Mouse (Mus musculus) embryonic facial prominence, embryonic 14.5 days (tissue): Measurements from ENCODE around the gene Slc9b1. TPM values are rescaled to one million over a fixed set of nuclear protein-coding genes. Genes with fewer than 3 reads are reported as not detected.

Experiments used
- ATAC-seq: fragments of 200-750 bp; cut with Nextera tagmentation; 2 replicates; pipeline ENCODE4 v1.8.0; 2017; ENCODE audit warnings: low read depth, moderate number of reproducible peaks, moderate TSS enrichment
- DNase-seq: peaks from one replicate; pipeline ENCODE4 v3.0.0-alpha.2; 2015; ENCODE audit warnings: low spot score
- H3K27ac ChIP-seq: fragments of 300-500 bp; sonication (generic); replicated peaks from 2 replicates; pipeline ENCODE4 v1.5.1; 2014; ENCODE audit warnings: low read depth, mild to moderate bottlenecking, low read length, moderate library complexity
- H3K27me3 ChIP-seq: fragments of 300-500 bp; sonication (generic); replicated peaks from 2 replicates; pipeline ENCODE4 v1.6.1; 2014; ENCODE audit warnings: low read length; ENCODE audit not compliant: control insufficient read depth, insufficient read depth
- H3K36me3 ChIP-seq: fragments of 300-500 bp; sonication (generic); 2 replicates; pipeline ENCODE4 v1.6.1; 2014; ENCODE audit warnings: low read length, mixed read lengths; ENCODE audit not compliant: control insufficient read depth, insufficient read depth
- H3K4me1 ChIP-seq: fragments of 300-500 bp; sonication (generic); 2 replicates; pipeline ENCODE4 v1.6.1; 2014; ENCODE audit warnings: antibody characterized with exemption, low read length; ENCODE audit not compliant: control insufficient read depth, insufficient read depth
- H3K4me2 ChIP-seq: fragments of 300-500 bp; sonication (generic); 2 replicates; pipeline ENCODE4 v1.6.1; 2014; ENCODE audit warnings: low read depth, mild to moderate bottlenecking, low read length, moderate library complexity, mixed read lengths
- H3K4me3 ChIP-seq: fragments of 300-500 bp; sonication (generic); 2 replicates; pipeline ENCODE4 v1.5.1; 2014; ENCODE audit warnings: low read depth, mild to moderate bottlenecking, low read length
- H3K9ac ChIP-seq: fragments of 300-500 bp; sonication (generic); 2 replicates; pipeline ENCODE4 v1.6.1; 2014; ENCODE audit warnings: low read depth, mild to moderate bottlenecking, low read length, moderate library complexity, mixed read lengths
- H3K9me3 ChIP-seq: fragments of 300-500 bp; sonication (generic); 2 replicates; pipeline ENCODE4 v1.6.1; 2016; ENCODE audit warnings: low read length; ENCODE audit not compliant: control insufficient read depth
- WGBS: fragments of 180-500 bp; shearing (Covaris S2); extraction: QIAGEN DNeasy Blood & Tissue Kit; methylation state at CpG from one replicate; pipeline ENCODE4 v1.1.7; 2014; 5-methylcytosine and 5-hydroxymethylcytosine counted together
- polyA plus RNA-seq: library from polyadenylated mRNA; unstranded; fragments of >200 nt; fragmentation: Nextera tagmentation; extraction: Ambion mirVana; gene quantifications from 2 replicates; pipeline ENCODE4 v1.2.1, GENCODE M21; 2014

Gene Slc9b1
- polyA plus RNA-seq, 1 experiment from 2014 or later, result 0.22 TPM

DNA sequence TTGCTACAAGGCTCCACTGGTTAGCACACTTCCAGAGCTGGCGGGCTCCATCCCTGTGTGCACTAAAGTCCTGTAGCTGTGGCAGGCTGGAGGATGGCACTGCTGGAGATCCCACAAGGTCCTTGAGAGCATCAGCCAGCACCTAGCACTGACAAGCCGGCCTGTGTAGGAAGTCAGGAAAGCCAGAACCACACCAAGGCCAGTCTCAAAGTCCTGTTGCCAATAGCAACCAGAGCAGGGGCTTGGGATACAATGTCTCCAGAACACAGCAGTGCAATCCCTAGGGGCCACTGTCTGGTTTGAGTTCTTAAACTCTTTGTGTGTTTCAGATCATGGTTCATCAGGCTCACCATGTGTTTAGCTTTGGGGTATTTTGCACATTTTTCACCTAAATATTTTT, 33.0 kb upstream of the Slc9b1 start:
- H3K4me3 ChIP-seq, result no peak overlapping the region
- DNase-seq (peak; percentile 59), ATAC-seq (peak; percentile 47; the same call in 1 of the 2 replicates)
- WGBS, result 29% methylated on average over 2 of the region's 2 CpGs
- no peaks in the 10 kb centered on the region for H3K4me1 ChIP-seq
- H3K9ac ChIP-seq, result no peak overlapping the region
- no peak overlapping the region for H3K27ac ChIP-seq
- H3K27me3 ChIP-seq, result no peaks in the 10 kb centered on the region
- no peak overlapping the region for H3K4me2 ChIP-seq
- H3K36me3 ChIP-seq, result no peaks in the 10 kb centered on the region
- no peaks in the 10 kb centered on the region for H3K9me3 ChIP-seq

DNA sequence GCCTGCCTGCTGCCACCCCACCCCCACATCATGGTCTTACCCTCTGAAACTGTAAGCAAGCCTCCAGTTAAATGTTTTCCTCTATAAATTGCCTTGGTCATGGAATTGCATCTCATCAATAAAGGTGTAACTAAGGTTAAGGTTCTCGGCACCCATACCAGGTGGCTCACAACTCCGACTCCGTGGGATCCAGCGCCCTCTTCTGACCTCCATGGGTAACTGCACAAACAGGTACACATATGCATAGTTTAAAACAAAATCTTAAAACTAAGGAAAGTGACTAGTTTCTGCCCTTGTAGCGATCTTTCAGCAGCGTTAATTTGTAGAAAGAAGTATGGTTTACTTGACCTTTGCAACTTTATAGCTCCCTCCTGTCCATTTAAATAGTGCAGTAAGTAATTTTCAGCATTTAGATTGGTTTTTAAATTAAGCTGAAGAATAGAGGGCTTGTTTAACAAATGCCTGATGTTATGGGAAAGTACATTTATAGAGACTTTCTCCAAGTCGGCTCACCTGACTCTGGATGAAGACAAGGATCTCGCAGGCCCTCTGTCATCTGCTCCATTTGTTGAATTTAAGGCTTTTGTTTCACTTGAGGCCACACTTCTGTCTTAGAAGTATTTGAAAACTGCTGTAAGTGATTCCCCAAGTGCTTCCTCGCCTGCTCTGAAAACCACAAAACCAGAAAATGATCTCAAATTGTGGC, 32.0 kb upstream of the Slc9b1 start:
- no peak overlapping the region for H3K4me3 ChIP-seq
- no peaks in the 10 kb centered on the region for H3K27me3 ChIP-seq
- no peak overlapping the region for H3K4me2 ChIP-seq
- H3K36me3 ChIP-seq, result no peaks in the 10 kb centered on the region
- H3K9me3 ChIP-seq, result no peaks in the 10 kb centered on the region
- WGBS, result 79% methylated on average over 9 of the region's 9 CpGs
- DNase-seq, result peak; percentile 64
- no peaks in the 10 kb centered on the region for H3K4me1 ChIP-seq
- no peak overlapping the region for H3K27ac ChIP-seq
- H3K9ac ChIP-seq, result no peak overlapping the region
- ATAC-seq, result no peak

DNA sequence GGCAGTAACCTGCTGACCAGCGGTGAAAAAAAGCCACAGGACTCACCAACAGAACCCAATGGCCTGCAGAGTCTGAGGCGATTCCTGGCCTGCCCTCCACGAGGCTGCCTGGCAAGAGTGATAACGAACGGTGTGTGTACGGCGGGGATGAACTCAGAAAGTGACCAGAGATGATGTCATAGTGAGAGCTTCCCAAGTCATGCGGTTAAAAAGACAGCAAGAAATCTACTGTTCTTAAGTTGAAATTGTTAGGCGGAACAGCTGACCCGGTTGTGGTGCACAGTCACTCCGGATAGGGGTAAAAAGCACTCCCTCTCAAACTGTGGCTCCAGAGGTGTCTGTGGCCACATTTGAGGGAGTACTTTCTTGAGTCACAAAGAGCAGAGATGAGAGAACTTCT, 29.5 kb upstream of the Slc9b1 start:
- WGBS, result 89% methylated on average over 11 of the region's 11 CpGs

DNA sequence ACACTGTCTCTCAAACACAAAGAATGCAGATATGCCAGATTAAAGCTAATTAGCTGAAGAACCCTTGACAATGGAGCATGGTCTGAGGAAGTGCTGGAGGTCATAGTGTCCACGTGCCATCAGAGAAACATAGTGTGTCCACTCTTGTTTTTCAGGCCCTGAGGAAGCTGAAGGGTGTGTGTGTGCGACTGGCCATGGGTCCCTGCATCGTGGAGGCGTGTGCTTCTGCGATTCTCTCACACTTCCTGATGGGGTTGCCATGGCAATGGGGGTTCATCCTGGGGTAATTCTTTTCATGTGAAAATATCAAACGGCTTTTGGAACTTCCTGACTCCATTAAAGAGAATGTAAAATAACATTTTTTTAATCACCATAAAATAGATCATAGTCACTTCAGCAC, 23.5 kb upstream of the Slc9b1 start:
- Histone ChIP-seq H3K4me1 (no peaks in the 10 kb centered on the region), H3K9me3 (no peaks in the 10 kb centered on the region), H3K4me3 (no peak overlapping the region), H3K27ac (no peak overlapping the region), H3K27me3 (no peaks in the 10 kb centered on the region), H3K4me2 (no peak overlapping the region), H3K36me3 (no peaks in the 10 kb centered on the region), H3K9ac (no peak overlapping the region)
- DNase-seq, result no peak
- no peak for ATAC-seq
- WGBS, result 62% methylated on average over 6 of the region's 6 CpGs

More for the DNA sequence above, 29.5 kb upstream of the Slc9b1 start:
- Histone ChIP-seq H3K9ac (no peak overlapping the region), H3K4me2 (no peak overlapping the region), H3K9me3 (no peaks in the 10 kb centered on the region), H3K36me3 (no peaks in the 10 kb centered on the region), H3K4me1 (no peaks in the 10 kb centered on the region), H3K27me3 (no peaks in the 10 kb centered on the region), H3K4me3 (no peak overlapping the region), H3K27ac (no peak overlapping the region)
- ATAC-seq (no peak), DNase-seq (no peak)

DNA sequence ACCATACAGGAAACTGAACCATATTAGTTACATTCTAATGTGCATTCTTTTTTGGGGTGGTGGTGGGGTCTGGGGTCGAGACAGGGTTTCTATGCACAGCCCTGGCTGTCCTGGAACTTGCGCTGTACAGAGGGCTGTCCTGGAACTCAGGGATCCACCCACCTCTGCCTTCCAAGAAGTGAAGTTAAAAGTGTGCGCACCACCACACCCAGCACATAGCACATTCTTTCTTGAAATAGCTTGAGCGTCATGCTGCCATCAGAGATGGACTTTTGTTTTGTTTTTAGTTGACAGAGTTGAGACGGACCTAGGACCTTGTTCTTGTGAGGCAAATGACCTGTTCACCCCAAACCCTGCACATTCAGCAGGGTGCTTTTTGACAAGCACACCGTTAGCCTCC, 20.7 kb upstream of the Slc9b1 start:
- 58% methylated on average over 6 of the region's 6 CpGs for WGBS
- Histone ChIP-seq H3K27me3 (no peaks in the 10 kb centered on the region), H3K36me3 (no peaks in the 10 kb centered on the region), H3K9me3 (no peaks in the 10 kb centered on the region), H3K4me3 (no peak overlapping the region), H3K27ac (no peak overlapping the region), H3K4me1 (no peaks in the 10 kb centered on the region), H3K9ac (no peak overlapping the region), H3K4me2 (no peak overlapping the region)
- DNase-seq (no peak), ATAC-seq (no peak)

DNA sequence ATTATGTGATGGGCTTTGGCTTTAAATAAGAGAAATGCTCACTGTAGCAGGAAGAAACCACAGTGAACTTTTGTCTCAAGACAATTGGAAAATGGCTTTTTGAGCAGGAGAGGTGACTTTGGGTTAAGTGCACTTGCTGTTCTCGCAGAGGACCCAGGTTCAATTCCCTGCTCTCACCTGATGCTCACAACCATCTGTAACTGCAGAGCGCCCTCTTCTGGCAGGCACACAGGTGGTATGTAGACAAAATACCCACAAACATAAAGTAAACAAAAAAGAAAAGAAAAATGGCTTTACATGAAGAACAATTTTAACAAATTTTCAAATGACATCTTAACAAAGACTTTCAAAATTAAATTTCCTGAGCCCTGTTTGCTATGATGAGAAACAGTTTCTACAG, 20.2 kb upstream of the Slc9b1 start:
- WGBS, result 50% methylated on average over 2 of the region's 2 CpGs
- no peaks in the 10 kb centered on the region for H3K4me1 ChIP-seq
- no peak overlapping the region for H3K4me3 ChIP-seq
- H3K27ac ChIP-seq, result no peak overlapping the region
- H3K4me2 ChIP-seq, result no peak overlapping the region
- no peaks in the 10 kb centered on the region for H3K36me3 ChIP-seq
- no peaks in the 10 kb centered on the region for H3K9me3 ChIP-seq
- ATAC-seq (no peak), DNase-seq (no peak)
- H3K9ac ChIP-seq, result no peak overlapping the region
- no peaks in the 10 kb centered on the region for H3K27me3 ChIP-seq

DNA sequence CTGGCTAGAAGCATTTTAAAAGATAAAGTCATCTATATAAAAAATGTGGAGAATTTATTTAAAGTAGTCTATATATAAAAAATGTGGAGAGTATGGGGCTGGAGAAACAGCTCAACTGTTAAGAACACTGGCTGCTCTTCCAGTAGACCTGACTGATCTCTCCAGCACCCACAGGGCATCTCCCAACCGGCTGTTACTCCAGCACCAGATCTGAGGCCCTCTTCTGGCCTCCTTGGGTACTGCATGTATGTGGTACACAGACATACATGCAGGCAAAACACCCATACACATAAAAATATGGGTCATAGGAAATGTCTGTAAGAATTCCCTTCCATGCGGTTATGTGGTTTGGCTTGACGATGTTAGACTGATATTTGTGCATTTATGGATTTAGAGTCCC, 19.3 kb upstream of the Slc9b1 start:
- H3K4me3 ChIP-seq, result no peak overlapping the region
- no peak overlapping the region for H3K9ac ChIP-seq
- H3K36me3 ChIP-seq, result no peaks in the 10 kb centered on the region
- no peak overlapping the region for H3K27ac ChIP-seq
- DNase-seq, result peak; percentile 19
- H3K4me1 ChIP-seq, result no peaks in the 10 kb centered on the region
- no peaks in the 10 kb centered on the region for H3K9me3 ChIP-seq
- no peak overlapping the region for H3K4me2 ChIP-seq
- no peaks in the 10 kb centered on the region for H3K27me3 ChIP-seq
- no peak for ATAC-seq
- WGBS, result 48% methylated on average over 3 of the region's 3 CpGs

DNA sequence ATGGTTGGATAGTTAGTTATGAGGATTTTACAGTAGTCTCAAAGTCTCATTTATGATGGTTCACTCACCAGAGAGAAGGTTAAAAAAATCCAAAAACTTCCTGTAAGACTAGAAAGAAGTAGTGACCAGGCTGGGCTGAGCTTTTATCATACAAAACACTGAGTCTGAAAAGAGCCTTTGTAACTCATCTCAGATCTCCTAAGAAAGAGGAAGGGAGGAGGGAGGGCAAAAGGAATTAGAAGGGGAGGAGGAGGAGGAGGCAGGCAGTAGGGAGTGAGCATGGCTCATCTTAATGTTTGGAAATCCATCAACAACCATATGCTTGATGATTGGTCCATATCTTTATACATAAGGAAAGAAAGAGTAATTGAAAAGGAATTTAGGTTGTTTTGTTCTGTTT, 15.1 kb upstream of the Slc9b1 start:
- H3K4me2 ChIP-seq, result no peak overlapping the region
- H3K27ac ChIP-seq, result no peak overlapping the region
- no peak overlapping the region for H3K9ac ChIP-seq
- no peaks in the 10 kb centered on the region for H3K9me3 ChIP-seq
- no peaks in the 10 kb centered on the region for H3K4me1 ChIP-seq
- H3K36me3 ChIP-seq, result no peaks in the 10 kb centered on the region
- no peak for ATAC-seq
- DNase-seq, result no peak
- H3K27me3 ChIP-seq, result no peaks in the 10 kb centered on the region
- H3K4me3 ChIP-seq, result no peak overlapping the region

DNA sequence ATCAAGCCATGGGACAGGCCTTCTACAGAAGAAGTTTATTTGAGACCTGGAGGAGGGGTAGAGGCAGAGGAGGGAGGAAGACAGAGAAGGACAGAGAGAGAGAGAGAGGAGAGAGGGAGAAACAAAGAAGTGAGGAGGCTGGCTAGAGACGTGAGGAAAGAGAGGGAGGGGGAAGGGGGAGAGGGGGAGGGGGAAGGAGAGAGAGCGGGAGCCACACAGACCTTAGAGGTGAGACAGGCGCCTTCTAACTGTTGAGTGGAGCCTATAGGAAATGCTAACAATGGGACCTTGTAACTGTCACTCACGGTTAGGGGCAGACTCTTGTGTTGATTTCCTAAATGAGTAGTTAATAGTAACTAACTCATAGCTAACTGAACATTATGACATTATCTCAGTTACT, 14.1 kb upstream of the Slc9b1 start:
- Histone ChIP-seq H3K9me3 (no peaks in the 10 kb centered on the region), H3K27me3 (no peaks in the 10 kb centered on the region), H3K36me3 (no peaks in the 10 kb centered on the region), H3K4me1 (no peaks in the 10 kb centered on the region), H3K9ac (no peak overlapping the region), H3K4me3 (no peak overlapping the region), H3K27ac (no peak overlapping the region), H3K4me2 (no peak overlapping the region)
- ATAC-seq (no peak), DNase-seq (no peak)
- WGBS, result 42% methylated on average over 4 of the region's 4 CpGs
